Mouse (Mus musculus) heart, adult 8-10 months (tissue): Measurements from ENCODE around the gene Hist1h2ao. TPM values are rescaled to one million over a fixed set of nuclear protein-coding genes. Genes with fewer than 3 reads are reported as not detected.
A peak's percentile ranks its signal among the peaks of the same experiment; 100 is the strongest.
"Not testable (repeated sequence)": the region's sequence is repeated elsewhere in the genome, so short reads cannot be mapped to it uniquely, and the experiment has no call there.

Experiments used
- DNase-seq: peaks from one replicate; pipeline ENCODE4 v3.0.0; 2022; ENCODE audit warnings: low spot score
- microRNA-seq: library from miRNA; unstranded; fragments of <30 nt; microRNA quantifications from one replicate; pipeline ENCODE4 v1.2.0, GENCODE M21; 2022
- total RNA-seq, 4 experiments: library from RNA; stranded (reverse); gene quantifications; 2 replicates each; pipeline ENCODE4 v1.2.4; 2022

Hist1h2ao gene
- total RNA-seq, 4 experiments from 2014 or later: 16.3 TPM; not detected in 3

DNA sequence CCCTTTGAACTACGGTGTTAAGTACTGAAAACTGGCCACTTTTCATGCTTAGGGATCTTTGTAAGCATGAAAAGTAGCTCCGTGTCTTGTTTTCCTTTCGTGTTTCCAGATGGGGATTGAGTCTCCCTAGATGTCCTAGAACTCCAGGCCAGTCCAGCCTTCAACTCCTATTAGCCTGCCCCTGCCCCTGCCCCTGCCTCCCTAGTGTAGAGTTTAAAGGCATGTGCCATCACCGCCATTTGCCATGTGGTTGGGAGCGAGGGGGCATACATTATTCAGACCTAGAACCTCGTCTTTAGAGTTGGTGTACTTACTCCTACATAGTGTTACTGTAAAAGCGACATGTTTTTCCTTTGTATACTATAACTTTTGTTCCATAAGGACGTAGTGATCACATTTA, 809 bp downstream of the Hist1h2ao start:
- DNase-seq: not testable (repeated sequence)

DNA sequence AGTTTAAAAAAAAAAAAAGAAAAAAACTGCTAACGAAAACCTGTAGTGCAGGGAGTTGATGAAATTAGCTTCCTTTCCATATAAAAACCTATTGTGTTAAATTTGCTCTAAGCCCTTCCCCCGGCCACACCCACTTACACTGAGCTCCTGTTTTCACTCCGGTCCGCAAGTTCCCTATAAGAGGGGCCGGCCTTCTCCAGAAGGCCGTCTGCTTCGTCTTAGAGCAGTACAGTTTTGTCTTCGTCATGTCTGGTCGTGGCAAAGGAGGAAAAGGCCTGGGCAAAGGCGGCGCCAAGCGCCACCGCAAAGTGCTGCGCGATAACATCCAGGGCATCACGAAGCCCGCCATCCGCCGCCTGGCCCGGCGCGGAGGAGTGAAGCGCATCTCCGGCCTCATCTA, 1.3 kb downstream of the Hist1h2ao start, which contains the start of gene Hist1h4m:
TSS of gene Hist1h4m (plus strand) at position 208 of the 400 bp plus-strand sequence.
- peak; percentile 61 for DNase-seq

DNA sequence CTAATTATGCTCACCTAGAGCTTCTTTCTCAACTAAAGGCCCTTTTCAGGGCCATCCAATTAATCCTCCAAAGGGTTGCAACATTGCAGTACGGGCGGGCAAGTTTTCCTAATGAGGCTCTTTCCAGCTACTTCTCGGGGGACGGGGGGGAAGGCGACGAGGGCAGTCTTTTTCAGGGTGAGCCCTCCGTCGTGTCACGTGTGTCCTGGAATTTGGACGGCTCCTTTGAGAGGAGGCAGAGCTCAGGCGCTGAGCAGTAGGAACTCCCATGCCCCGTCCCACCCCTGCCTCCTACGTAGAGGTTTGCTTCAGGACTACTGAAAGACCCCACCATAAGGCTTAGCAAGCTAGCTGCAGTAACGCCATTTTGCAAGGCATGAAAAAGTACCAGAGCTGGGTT, 1.8 kb downstream of the Hist1h2ao start:
- DNase-seq: not testable (repeated sequence)

DNA sequence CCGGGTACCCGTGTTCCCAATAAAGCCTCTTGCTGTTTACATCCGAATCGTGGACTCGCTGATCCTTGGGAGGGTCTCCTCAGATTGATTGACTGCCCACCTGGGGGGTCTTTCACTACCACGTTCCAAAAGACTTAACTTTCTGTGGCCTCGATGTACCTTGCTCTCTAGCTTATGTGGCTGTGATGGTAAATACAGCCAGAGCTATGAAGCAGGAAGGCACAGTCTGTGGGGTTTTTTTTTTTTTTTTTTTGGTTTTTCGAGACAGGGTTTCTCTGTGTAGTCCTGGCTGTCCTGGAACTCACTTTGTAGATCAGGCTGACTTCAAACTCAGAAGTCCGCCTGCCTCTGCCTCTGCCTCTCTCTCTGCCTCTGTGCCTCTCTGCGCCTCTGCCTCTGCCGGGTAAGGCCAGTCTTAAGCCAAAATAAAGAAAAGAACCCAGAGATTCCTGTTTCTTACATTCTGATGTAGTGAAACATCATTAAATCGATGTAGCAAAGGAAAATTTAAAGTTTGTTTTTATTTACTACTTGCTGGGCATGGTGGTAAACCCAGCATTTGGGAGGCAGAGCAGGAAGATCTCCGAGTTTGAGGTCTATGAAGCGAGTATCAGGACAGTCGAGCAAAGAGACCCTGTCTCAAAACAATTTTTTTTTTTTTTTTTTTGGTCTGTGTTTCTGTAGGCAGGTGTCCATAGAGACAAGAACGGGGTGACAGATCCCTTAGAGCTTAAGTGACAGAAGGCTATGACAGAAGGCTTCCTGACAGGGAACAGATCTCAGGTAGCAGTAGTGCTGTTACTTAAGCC, 10.0 kb downstream of the Hist1h2ao start:
- DNase-seq: not testable (repeated sequence)

DNA sequence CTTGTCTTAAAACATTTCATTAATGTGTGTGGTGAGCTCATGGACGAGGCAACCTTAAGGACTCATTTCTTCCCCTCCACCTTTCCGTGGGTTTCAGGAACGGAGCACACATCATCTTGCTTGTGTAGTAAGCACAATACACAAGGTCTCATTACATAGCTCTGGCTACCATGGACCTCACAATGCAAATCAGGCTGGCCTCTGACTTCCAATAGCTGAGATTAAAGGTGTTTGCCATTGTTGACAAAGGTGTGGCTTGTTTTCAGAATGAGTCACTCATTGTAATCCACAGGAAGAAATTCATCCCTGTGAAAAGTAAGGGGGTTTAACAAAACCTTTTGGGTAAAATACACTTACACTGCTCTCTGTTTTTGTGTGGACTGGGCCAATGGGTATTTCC, 18.2 kb downstream of the Hist1h2ao start:
- DNase-seq: no peak

DNA sequence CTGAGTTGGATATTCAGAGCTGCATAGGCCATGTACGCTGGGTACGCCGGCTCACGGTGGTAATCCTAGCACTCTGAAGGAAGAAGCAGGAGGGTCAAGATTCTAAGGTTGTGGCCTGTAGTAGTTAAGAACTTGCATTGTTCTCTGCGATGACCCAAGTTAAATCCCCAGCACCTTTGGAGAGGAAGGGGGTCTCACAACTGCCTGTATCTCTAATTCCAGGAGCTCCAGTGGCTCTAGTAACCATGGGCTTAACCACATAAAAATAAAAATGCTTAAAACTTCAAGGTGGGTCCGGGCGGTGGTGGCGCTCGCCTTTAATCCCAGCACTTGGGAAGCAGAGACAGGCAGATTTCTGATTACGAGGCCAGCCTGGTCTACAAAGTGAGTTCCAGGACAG, 20.1 kb downstream of the Hist1h2ao start:
- no peak for DNase-seq

DNA sequence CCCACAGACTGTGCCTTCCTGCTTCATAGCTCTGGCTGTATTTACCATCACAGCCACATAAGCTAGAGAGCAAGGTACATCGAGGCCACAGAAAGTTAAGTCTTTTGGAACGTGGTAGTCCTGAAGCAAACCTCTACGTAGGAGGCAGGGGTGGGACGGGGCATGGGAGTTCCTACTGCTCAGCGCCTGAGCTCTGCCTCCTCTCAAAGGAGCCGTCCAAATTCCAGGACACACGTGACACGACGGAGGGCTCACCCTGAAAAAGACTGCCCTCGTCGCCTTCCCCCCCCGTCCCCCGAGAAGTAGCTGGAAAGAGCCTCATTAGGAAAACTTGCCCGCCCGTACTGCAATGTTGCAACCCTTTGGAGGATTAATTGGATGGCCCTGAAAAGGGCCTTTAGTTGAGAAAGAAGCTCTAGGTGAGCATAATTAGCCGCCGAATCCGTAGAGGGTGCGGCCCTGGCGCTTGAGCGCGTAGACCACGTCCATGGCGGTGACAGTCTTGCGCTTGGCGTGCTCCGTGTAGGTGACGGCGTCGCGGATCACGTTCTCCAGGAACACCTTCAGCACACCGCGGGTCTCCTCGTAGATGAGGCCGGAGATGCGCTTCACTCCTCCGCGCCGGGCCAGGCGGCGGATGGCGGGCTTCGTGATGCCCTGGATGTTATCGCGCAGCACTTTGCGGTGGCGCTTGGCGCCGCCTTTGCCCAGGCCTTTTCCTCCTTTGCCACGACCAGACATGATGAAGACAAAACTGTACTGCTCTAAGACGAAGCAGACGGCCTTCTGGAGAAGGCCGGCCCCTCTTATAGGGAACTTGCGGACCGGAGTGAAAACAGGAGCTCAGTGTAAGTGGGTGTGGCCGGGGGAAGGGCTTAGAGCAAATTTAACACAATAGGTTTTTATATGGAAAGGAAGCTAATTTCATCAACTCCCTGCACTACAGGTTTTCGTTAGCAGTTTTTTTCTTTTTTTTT, 21.4 kb downstream of the Hist1h2ao start, which contains the start of gene Hist1h4n:
TSS of gene Hist1h4n (minus strand) at position 779 of the 977 bp plus-strand sequence.
- peak; percentile 41 for DNase-seq

DNA sequence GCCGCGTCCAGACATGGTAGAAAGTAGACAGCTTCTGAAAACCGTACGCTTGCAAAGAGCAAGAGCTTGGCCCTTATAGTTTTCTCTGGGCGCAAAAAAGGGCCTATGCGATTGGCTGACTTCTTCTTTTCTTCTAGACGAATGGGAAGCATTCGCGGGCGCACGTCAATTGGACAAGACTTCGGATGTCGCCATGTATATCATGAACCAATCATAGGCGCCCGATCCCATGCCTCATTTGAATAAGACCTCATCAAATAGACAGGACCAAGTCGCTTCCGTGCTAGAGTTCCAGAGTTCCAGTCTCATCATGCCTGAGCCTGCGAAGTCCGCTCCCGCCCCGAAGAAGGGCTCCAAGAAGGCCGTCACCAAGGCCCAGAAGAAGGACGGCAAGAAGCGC, 23.2 kb downstream of the Hist1h2ao start, which contains the start of the genes Hist1h2ap and Hist1h2br:
TSS of gene Hist1h2ap (minus strand) at position 47 of the 400 bp plus-strand sequence.
TSS of gene Hist1h2br (plus strand) at position 283 of the 400 bp plus-strand sequence.
- DNase-seq: not testable (repeated sequence)

DNA sequence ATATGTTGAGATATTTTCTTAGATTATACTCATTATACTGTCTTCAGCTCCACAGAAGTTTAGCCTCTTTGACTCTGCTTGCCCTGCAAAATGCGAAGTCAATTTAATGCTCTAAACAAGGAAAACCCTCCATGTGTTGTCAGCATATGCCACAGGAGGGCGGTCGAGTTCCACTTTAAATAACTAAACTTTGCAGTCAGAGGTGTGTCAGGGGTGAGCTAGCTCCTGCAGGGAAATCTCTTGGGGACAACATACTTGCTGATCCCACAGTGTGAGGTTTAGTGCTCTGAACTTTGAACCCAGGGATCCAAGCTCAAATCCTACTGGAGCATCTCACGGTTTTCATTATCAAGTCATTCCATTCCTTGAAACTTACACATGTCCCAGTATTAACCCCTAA, 30.2 kb downstream of the Hist1h2ao start:
- DNase-seq: not testable (repeated sequence)

DNA sequence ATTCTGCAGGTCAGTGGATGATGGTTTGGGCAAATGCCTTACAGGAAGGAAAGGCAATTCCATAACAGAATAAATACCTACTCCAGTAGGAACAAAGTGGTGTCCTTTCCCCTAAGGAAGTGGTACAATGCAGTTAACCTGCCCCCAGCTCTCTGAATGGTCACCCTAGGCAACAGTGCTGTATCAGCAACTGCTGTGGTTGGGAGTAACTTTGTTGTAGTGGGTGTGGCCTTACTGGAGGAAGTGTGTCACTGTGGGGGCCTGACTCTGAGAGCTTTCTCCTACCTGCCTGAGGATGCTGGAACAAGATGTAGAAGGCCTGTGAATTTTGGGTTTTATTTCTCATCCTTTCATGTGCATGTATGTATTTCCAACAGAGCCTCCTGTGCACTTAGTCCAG, 36.1 kb downstream of the Hist1h2ao start:
- not testable (repeated sequence) for DNase-seq

DNA sequence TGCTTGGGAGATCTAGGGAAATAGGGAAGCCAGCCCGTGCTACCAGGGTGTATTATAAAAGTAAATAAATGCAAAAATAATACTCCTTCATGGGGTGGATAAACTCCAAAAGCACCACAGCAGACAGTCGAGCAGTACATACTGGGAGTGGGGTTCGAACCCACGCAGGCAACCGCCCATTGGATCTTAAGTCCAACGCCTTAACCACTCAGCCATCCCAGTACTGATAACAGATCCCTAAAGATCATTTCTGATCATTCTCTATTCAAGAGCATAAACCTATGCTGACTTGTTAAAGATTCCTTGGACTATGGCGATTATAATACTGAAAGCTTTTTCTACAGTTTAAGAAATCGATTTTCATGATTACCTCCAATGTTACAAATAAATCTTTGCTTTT, 37.6 kb downstream of the Hist1h2ao start:
- DNase-seq: no peak

DNA sequence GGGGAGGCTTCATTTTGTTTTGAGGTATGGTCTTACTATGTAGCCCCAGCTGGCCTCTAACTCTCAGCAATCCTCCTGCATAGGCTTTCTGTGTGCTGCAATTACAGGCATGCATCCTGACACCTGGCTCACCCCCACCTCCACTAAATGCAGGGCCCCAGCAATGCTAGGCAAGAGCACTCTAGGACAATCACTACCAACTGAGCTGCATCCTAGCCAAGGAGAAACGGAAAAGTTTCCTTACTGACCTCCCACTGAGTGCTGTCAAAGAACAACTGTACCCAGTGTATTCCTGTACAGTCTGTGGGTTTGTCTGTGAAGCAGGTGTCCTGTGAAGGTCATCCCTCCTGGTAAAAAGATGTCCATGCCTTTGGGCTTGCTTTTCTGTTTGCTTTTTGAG, 40.4 kb downstream of the Hist1h2ao start:
- not testable (repeated sequence) for DNase-seq

DNA sequence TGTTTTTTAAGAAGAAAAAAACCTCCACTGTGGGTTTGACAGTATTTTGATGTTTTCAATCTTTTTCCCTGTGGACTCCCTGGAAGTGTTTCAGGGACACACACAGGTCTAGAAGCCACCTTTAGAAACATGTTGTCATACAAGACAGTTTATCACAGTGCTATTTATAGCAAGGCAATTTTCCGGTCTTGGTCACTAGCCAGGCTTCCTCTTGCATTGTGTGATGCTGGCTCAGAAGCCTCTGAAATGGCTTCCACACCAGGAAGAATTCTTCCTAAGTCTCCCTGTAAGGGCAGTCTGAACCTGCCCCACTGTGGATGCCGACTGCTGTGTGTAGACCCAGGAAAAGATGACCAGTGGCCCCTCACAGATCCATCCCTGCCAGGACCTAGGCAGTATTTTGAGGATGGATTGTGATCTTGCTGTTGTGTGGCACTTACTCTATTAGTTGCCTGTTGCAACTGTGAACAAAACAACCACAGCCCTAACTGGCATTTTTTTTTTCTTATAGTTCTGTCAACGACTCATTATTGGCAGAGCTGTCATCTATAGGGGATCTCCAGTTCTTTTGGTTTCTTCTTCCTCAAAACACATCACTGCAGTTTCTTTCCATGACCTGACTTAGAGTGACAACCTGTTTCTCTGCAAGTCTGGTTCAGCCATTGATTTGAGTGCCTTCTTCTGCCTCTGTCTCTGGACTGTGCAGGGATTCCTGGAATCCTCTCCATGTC, 42.1 kb downstream of the Hist1h2ao start:
- peak; percentile 87 for DNase-seq

DNA sequence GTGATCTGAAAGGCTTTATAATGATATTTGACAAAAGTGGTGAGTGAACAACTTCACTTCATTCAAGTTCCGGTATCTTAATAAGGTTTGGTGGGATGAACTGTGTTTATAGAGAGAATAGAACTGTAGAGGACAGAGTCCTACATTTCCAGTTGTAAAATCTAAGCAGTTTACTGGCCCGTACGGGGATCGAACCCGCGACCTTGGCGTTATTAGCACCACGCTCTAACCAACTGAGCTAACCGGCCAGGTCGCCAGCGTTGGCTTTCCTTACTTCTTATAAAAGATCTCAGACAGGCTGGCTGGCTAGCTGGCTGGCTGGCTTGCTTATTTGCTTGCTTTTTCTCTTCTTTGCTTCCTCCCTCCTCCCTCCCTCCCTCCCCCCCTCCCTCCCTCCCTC, 44.9 kb downstream of the Hist1h2ao start:
- peak; percentile 85 for DNase-seq

DNA sequence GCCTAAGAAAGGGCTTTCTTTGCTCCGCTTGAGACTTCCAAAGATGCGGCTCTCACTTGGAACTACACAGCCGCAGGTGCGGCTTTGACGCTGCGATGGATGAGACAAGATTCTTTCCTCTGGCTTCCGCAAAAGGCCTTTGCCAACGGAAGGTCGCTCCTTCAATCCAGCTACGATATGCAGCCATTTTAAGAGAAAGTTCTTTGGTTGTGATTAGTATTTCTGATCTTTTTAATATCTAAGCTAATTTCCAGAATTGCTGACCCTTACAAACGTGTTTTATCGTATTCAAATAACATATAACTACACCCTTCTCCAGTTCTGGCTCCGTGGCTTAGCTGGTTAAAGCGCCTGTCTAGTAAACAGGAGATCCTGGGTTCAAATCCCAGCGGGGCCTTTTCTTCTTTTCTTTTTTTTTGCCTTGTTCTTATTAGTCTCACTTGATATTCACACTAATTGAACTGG, 45.5 kb downstream of the Hist1h2ao start:
- peak; percentile 83 for DNase-seq

Small RNAs within 50 kb of the gene (microRNA-seq; reads per million reads assigned to microRNA genes)
- gene Gm19658 (not detected), gene Gm44346 (not detected), gene Gm44466 (not detected)

Other genes with a start within 250 kb of the Hist1h2ao start
- gene Olfr1364, start 228.7 kb upstream of the Hist1h2ao start, total RNA-seq: not detected
- not detected for gene Olfr1362, start 196.4 kb upstream of the Hist1h2ao start, total RNA-seq
- gene Olfr11, start 167.9 kb upstream of the Hist1h2ao start, total RNA-seq: not detected
- gene Olfr1361, start 147.1 kb upstream of the Hist1h2ao start, total RNA-seq: not detected
- gene Olfr1360, start 133.1 kb upstream of the Hist1h2ao start, total RNA-seq: not detected
- gene Olfr1359, start 112.4 kb upstream of the Hist1h2ao start, total RNA-seq: not detected
- 10 to 100 TPM in 1 of 4 experiments, 1 to 10 TPM in 3; 5.4 to 11.8 (median 8.0) TPM for gene Hist1h2bl, start 94.3 kb upstream of the Hist1h2ao start, total RNA-seq
- 10 to 100 TPM in 2 of 4 experiments, 1 to 10 TPM in 1, not detected in 1; 1.1 to 17.1 (median 12.1) TPM for gene Hist1h2ai, start 94.0 kb upstream of the Hist1h2ao start, total RNA-seq
- 10 to 100 TPM in 2 of 4 experiments, 1 to 10 TPM in 2; 5.0 to 19.2 (median 10.1) TPM for gene Hist1h3h, start 92.8 kb upstream of the Hist1h2ao start, total RNA-seq
- gene Hist1h2bm, start 88.4 kb upstream of the Hist1h2ao start, total RNA-seq: 1 to 10 TPM in 2 of 4 experiments, under 1 TPM in 1, not detected in 1; 0.94 to 3.0 (median 1.8) TPM
- gene Hist1h4j, start 75.4 kb upstream of the Hist1h2ao start, total RNA-seq: 1 to 10 TPM; 1.4 to 4.4 (median 4.0) TPM
- gene Hist1h4k, start 60.0 kb upstream of the Hist1h2ao start, total RNA-seq: 10 to 100 TPM; 26.9 to 29.6 (median 28.6) TPM
- 1 to 10 TPM in 3 of 4 experiments, not detected in 1; 1.5 to 4.4 (median 2.0) TPM for gene Hist1h2ak, start 56.6 kb upstream of the Hist1h2ao start, total RNA-seq
- 1 to 10 TPM; 2.0 to 7.1 (median 4.3) TPM for gene Hist1h2bn, start 56.3 kb upstream of the Hist1h2ao start, total RNA-seq
- gene Hist1h1b, start 29.8 kb upstream of the Hist1h2ao start, total RNA-seq: 1 to 10 TPM in 3 of 4 experiments, under 1 TPM in 1; 0.62 to 4.7 (median 2.5) TPM
- 10 to 100 TPM in 1 of 4 experiments, 1 to 10 TPM in 3; 6.6 to 10.5 (median 8.8) TPM for gene Hist1h3i, start 27.1 kb upstream of the Hist1h2ao start, total RNA-seq
- 1 to 10 TPM in 1 of 4 experiments, not detected in 3; 1.1 TPM for gene Hist1h2an, start 23.2 kb upstream of the Hist1h2ao start, total RNA-seq
- 1 to 10 TPM in 3 of 4 experiments, under 1 TPM in 1; 0.81 to 6.2 (median 1.3) TPM for gene Hist1h2bp, start 23.0 kb upstream of the Hist1h2ao start, total RNA-seq
- 10 to 100 TPM; 25.7 to 37.7 (median 29.1) TPM for gene Hist1h2bq, start 268 bp upstream of the Hist1h2ao start, total RNA-seq
- gene Hist1h4m, start 1.3 kb downstream of the Hist1h2ao start, total RNA-seq: 10 to 100 TPM; 22.8 to 37.8 (median 29.3) TPM
- 10 to 100 TPM in 3 of 4 experiments, 1 to 10 TPM in 1; 6.1 to 17.9 (median 14.8) TPM for gene Hist1h4n, start 21.7 kb downstream of the Hist1h2ao start, total RNA-seq
- 10 to 100 TPM in 1 of 4 experiments, 1 to 10 TPM in 2, not detected in 1; 3.1 to 13.1 (median 4.1) TPM for gene Hist1h2ap, start 23.0 kb downstream of the Hist1h2ao start, total RNA-seq
- 10 to 100 TPM; 25.5 to 37.9 (median 28.9) TPM for gene Hist1h2br, start 23.3 kb downstream of the Hist1h2ao start, total RNA-seq
- gene Zfp184, start 134.6 kb downstream of the Hist1h2ao start, total RNA-seq: 1 to 10 TPM in 1 of 4 experiments, under 1 TPM in 3; 0.46 to 1.0 (median 0.83) TPM
- not detected for gene Pom121l2, start 170.7 kb downstream of the Hist1h2ao start, total RNA-seq
- gene Prss16, start 199.3 kb downstream of the Hist1h2ao start, total RNA-seq: under 1 TPM in 1 of 4 experiments, not detected in 3; 0.22 TPM
- 10 to 100 TPM in 2 of 4 experiments, 1 to 10 TPM in 2; 1.7 to 11.1 (median 9.1) TPM for gene Hist1h2ah, start 225.1 kb downstream of the Hist1h2ao start, total RNA-seq
- gene Hist1h2bk, start 225.4 kb downstream of the Hist1h2ao start, total RNA-seq: 10 to 100 TPM in 1 of 4 experiments, 1 to 10 TPM in 3; 4.6 to 13.2 (median 8.3) TPM
- 10 to 100 TPM; 11.6 to 17.7 (median 15.2) TPM for gene Hist1h4i, start 230.9 kb downstream of the Hist1h2ao start, total RNA-seq
- 10 to 100 TPM in 1 of 4 experiments, 1 to 10 TPM in 3; 2.7 to 12.6 (median 6.6) TPM for gene Hist1h2ag, start 232.5 kb downstream of the Hist1h2ao start, total RNA-seq
- gene Hist1h2bj, start 232.7 kb downstream of the Hist1h2ao start, total RNA-seq: 1 to 10 TPM; 1.4 to 7.1 (median 2.5) TPM